Mouse (Mus musculus): ENCODE data around the gene Csde1. TPM values are rescaled to one million over a fixed set of nuclear protein-coding genes. Genes with fewer than 3 reads are reported as not detected.

The Csde1 gene
- polyA plus RNA-seq, 1 experiment from 2014 or later, result 179 TPM

DNA sequence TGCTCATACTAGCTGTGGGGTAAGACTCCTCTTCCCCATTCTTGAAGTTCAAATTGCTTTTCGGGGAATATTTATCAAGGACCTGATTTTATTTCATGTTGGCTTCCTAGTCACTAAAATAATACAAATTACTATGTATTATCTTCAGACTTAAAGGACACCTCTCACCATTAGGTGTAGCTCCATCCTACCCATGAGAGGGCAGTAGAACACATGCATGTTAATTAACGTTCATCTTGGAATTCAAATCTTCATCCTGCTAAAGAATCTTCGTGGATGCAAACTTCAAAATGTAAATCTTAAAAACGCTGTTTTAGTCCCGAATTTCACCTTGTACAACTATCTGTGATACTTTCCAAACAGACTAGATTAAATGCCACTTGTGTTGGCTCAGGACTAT, 81.0 kb downstream of the Csde1 start:
- Histone ChIP-seq H3K27me3 (replicated peaks) (peaks cover 9% of the 10 kb centered on the region; the same call in 1 of the 2 replicates), H3K27ac (no peak overlapping the region), H3K4me3 (no peak overlapping the region), H3K36me3 (no peaks in the 10 kb centered on the region), H3K4me2 (peak overlapping the region; percentile 99), H3K4me1 (peaks cover 48% of the 10 kb centered on the region), H3K9ac (no peak overlapping the region), H3K9me3 (replicated peaks) (no peaks in the 10 kb centered on the region)
- 53% methylated on average over 5 of the region's 5 CpGs for WGBS (ENCODE audit: insufficient replicate concordance)
- ATAC-seq, result no peak

DNA sequence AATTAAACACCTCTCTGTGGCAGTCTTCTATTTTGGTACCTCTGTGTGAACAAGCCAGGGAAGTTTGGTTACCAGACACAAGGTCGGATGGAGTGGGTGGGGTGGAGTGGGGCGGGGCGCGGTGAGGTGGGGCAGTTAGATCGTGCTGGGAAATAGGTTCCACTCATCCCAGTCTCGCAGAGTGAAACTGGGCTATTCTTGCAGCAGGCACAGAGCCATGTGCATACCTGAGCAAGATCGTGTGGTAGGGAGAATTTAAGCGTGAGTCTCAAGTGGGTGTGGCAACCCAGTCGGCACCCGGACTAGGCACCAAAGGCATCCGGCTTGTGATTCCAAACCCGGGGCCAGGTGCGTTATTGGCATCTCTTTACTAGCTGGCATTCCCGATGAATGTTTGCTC, 81.7 kb downstream of the Csde1 start:
- peak overlapping the region; percentile 99 for H3K4me2 ChIP-seq
- 1% methylated on average over 14 of the region's 14 CpGs for WGBS (ENCODE audit: insufficient replicate concordance)
- peak overlapping the region; percentile 84 for H3K4me3 ChIP-seq
- H3K27me3 ChIP-seq (replicated peaks), result peaks cover 9% of the 10 kb centered on the region; the same call in 1 of the 2 replicates
- peaks cover 52% of the 10 kb centered on the region for H3K4me1 ChIP-seq
- peak overlapping the region; percentile 91 for H3K9ac ChIP-seq
- H3K9me3 ChIP-seq (replicated peaks), result no peaks in the 10 kb centered on the region
- H3K27ac ChIP-seq, result peak overlapping the region; percentile 92
- no peaks in the 10 kb centered on the region for H3K36me3 ChIP-seq
- ATAC-seq, result peak; percentile 58

DNA sequence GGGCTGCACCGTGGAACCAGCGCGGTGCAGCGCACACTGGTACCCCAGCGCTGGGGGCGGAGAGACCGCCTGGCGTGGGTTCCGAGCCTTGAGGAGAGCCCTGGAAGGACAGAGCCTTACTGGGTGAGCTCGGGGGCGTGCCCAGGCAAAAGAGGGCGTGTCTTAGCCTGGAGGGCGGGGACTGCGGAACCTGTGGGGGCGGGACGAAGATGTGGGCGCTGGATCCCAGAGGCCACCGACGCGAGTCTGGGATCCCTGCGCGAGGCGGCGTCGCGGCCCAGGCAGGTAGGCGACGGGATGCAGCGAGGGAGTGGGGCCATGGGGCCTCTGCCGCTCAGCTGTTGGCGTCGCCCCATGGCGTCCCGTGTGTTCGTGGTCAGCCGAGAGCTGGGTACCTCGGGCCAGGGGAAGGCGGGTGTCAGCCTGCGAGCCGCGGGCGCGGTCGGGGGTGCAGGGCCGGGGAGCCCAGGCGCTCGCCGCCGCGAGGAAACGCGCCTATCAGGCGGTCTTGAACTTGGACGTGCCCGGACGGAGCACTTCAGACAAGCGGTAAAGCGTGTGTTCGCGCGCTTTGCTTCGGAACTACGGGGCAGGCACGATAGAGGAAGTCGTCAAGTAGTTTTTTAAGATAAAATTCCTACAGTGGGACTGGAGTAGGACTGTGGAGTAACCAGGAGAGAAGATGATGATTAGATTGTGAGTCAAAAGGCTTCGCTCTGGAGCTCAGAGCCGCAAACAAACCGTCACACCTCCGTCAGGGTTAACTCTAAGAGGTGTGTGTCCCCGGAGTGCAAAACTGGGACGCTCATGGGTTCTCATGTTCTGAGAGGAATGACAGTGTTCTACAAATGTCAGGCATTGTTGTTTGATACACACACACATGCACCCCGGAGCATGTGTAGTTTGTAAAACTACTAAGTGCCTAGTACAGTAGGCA, 82.5 kb downstream of the Csde1 start, which contains the start of gene Dennd2c:
Gene Dennd2c, plus strand, starts transcription at position 151 of the 937 bp plus-strand sequence.
- Histone ChIP-seq H3K36me3 (no peaks in the 10 kb centered on the region), H3K27ac (peak within 1 kb of the TSS; percentile 92), H3K4me3 (peak within 1 kb of the TSS; percentile 84), H3K27me3 (replicated peaks) (peaks cover 9% of the 10 kb centered on the region; the same call in 1 of the 2 replicates), H3K4me1 (peaks cover 60% of the 10 kb centered on the region), H3K4me2 (peak within 1 kb of the TSS; percentile 99), H3K9ac (peak within 1 kb of the TSS; percentile 91), H3K9me3 (replicated peaks) (no peaks in the 10 kb centered on the region)
- ATAC-seq, result peak; percentile 94
- 1% methylated on average over 72 of the region's 72 CpGs for WGBS (ENCODE audit: insufficient replicate concordance)

Other genes starting within 250 kb of the Csde1 start
- gene Tshb, start 237.7 kb upstream of the Csde1 start, polyA plus RNA-seq (2016; fragmentation: Nextera tagmentation; extraction: Ambion mirVana), result not detected in 2 replicates
- 0.07 and 0.14 TPM in 2 replicates for gene Sycp1, start 84.3 kb upstream of the Csde1 start, polyA plus RNA-seq (2016; fragmentation: Nextera tagmentation; extraction: Ambion mirVana)
- gene Nr1h5, start 56.3 kb upstream of the Csde1 start, polyA plus RNA-seq (2016; fragmentation: Nextera tagmentation; extraction: Ambion mirVana), result 10.3 and 10.4 TPM in 2 replicates
- 21.5 and 21.6 TPM in 2 replicates for gene Sike1, start 24.7 kb upstream of the Csde1 start, polyA plus RNA-seq (2016; fragmentation: Nextera tagmentation; extraction: Ambion mirVana)
- gene Nras, start 37.9 kb downstream of the Csde1 start, polyA plus RNA-seq (2016; fragmentation: Nextera tagmentation; extraction: Ambion mirVana), result 59.4 and 61.5 TPM in 2 replicates
- gene Ampd1, start 53.6 kb downstream of the Csde1 start, polyA plus RNA-seq (2016; fragmentation: Nextera tagmentation; extraction: Ambion mirVana), result 0.12 and 0.13 TPM in 2 replicates
- 13.0 and 13.1 TPM in 2 replicates for gene Dennd2c, start 82.2 kb downstream of the Csde1 start, polyA plus RNA-seq (2016; fragmentation: Nextera tagmentation; extraction: Ambion mirVana)
- 235 and 237 TPM in 2 replicates for gene Bcas2, start 151.2 kb downstream of the Csde1 start, polyA plus RNA-seq (2016; fragmentation: Nextera tagmentation; extraction: Ambion mirVana)

Measured in liver, embryonic 12.5 days (tissue).